Mouse (Mus musculus) heart, embryonic 13.5 days (tissue): ENCODE measurements around the gene Cldn34b2. TPM values are rescaled to one million over a fixed set of nuclear protein-coding genes. Genes with fewer than 3 reads are reported as not detected.
"Not testable (repeated sequence)": the region's sequence is repeated elsewhere in the genome, so short reads cannot be mapped to it uniquely, and the experiment has no call there.

Experiments used
- ATAC-seq: fragments of 200-750 bp; cut with Nextera tagmentation; 2 replicates; pipeline ENCODE4 v1.8.0; 2017; ENCODE audit warnings: moderate TSS enrichment; ENCODE audit not compliant: insufficient number of reproducible peaks, low FRiP score, low TSS enrichment; ENCODE audit errors: extremely low read depth
- H3K27ac ChIP-seq: fragments of 300-500 bp; sonication (generic); replicated peaks from 2 replicates; pipeline ENCODE4 v1.5.1; 2015; ENCODE audit warnings: moderate library complexity, mild to moderate bottlenecking, inconsistent platforms
- H3K27me3 ChIP-seq: fragments of 300-500 bp; sonication (generic); replicated peaks from 2 replicates; pipeline ENCODE4 v1.6.1; 2015; ENCODE audit warnings: mild to moderate bottlenecking, inconsistent platforms
- H3K36me3 ChIP-seq: fragments of 300-500 bp; sonication (generic); 2 replicates; pipeline ENCODE4 v1.6.1; 2015; ENCODE audit warnings: mild to moderate bottlenecking, inconsistent platforms
- H3K4me1 ChIP-seq: fragments of 300-500 bp; sonication (generic); 2 replicates; pipeline ENCODE4 v1.6.1; 2015; ENCODE audit warnings: inconsistent platforms
- H3K4me2 ChIP-seq: fragments of 300-500 bp; sonication (generic); 2 replicates; pipeline ENCODE4 v1.6.1; 2015; ENCODE audit warnings: inconsistent platforms, mild to moderate bottlenecking, moderate library complexity
- H3K4me3 ChIP-seq: fragments of 300-500 bp; sonication (generic); 2 replicates; pipeline ENCODE4 v1.5.1; 2015; ENCODE audit warnings: moderate library complexity, mild to moderate bottlenecking, inconsistent platforms
- H3K9ac ChIP-seq: fragments of 300-500 bp; sonication (generic); 2 replicates; pipeline ENCODE4 v1.6.1; 2015; ENCODE audit warnings: inconsistent platforms, mild to moderate bottlenecking, moderate library complexity
- H3K9me3 ChIP-seq: fragments of 300-500 bp; sonication (generic); 2 replicates; pipeline ENCODE4 v1.6.1; 2016; ENCODE audit warnings: inconsistent platforms
- WGBS: fragments of 180-500 bp; shearing (Covaris S2); methylation state at CpG from one replicate; pipeline ENCODE4 v1.1.7; 2015; ENCODE audit warnings: mixed read lengths; 5-methylcytosine and 5-hydroxymethylcytosine counted together
- polyA plus RNA-seq: library from polyadenylated mRNA; unstranded; fragments of >200 nt; fragmentation: Nextera tagmentation; extraction: Ambion mirVana; gene quantifications from 2 replicates; pipeline ENCODE4 v1.2.1, GENCODE M21; 2015

The Cldn34b2 gene
- polyA plus RNA-seq, 1 experiment from 2014 or later: not detected

- H3K4me3 ChIP-seq: no peak overlapping the region
- H3K36me3 ChIP-seq: no peaks in the 10 kb centered on the region
- H3K27ac ChIP-seq: no peak overlapping the region
- H3K27me3 ChIP-seq: no peaks in the 10 kb centered on the region
- H3K4me1 ChIP-seq: no peaks in the 10 kb centered on the region
- no peaks in the 10 kb centered on the region for H3K9me3 ChIP-seq
- no peak overlapping the region for H3K4me2 ChIP-seq
- ATAC-seq: no peak
- H3K9ac ChIP-seq: no peak overlapping the region
Measured at GRCm38 (mm10) chrX:155098024-155098423, 30.2 kb downstream of the Cldn34b2 start.

- not testable (repeated sequence) for H3K27me3 ChIP-seq, H3K9ac ChIP-seq, ATAC-seq, H3K4me3 ChIP-seq, H3K4me2 ChIP-seq, H3K9me3 ChIP-seq, H3K36me3 ChIP-seq, H3K4me1 ChIP-seq, H3K27ac ChIP-seq
- 83% methylated on average over 4 of the region's 4 CpGs for WGBS
Measured at GRCm38 (mm10) chrX:155093566-155093965, 34.6 kb downstream of the Cldn34b2 start, which contains the start of gene Magea2. Gene Magea2 (minus strand): TSS chrX:155093666.

- H3K4me2 ChIP-seq, H3K27ac ChIP-seq, H3K9ac ChIP-seq, H3K9me3 ChIP-seq, H3K36me3 ChIP-seq, ATAC-seq, H3K4me3 ChIP-seq, H3K27me3 ChIP-seq, H3K4me1 ChIP-seq: not testable (repeated sequence)
- 86% methylated on average over 1 of the region's 2 CpGs for WGBS
Measured at GRCm38 (mm10) chrX:155089693-155090092, 38.5 kb downstream of the Cldn34b2 start, which contains the start of gene Magea1. Gene Magea1 (minus strand): TSS chrX:155089793.

Other genes starting within 250 kb of the Cldn34b2 start
- not detected in 2 replicates for gene Cldn34b1, start 238.1 kb downstream of the Cldn34b2 start, polyA plus RNA-seq
- not detected in 2 replicates for gene Magea6, start 192.4 kb downstream of the Cldn34b2 start, polyA plus RNA-seq
- gene Magea3, start 178.9 kb downstream of the Cldn34b2 start, polyA plus RNA-seq: not detected in 2 replicates
- not detected in 2 replicates for gene Magea8, start 132.6 kb downstream of the Cldn34b2 start, polyA plus RNA-seq
- not detected in 2 replicates for gene Magea5, start 65.3 kb downstream of the Cldn34b2 start, polyA plus RNA-seq
- not detected in 2 replicates for gene Magea1, start 38.6 kb downstream of the Cldn34b2 start, polyA plus RNA-seq
- gene Magea2, start 34.7 kb downstream of the Cldn34b2 start, polyA plus RNA-seq: not detected in 2 replicates
- gene Sat1, start 88.0 kb upstream of the Cldn34b2 start, polyA plus RNA-seq: 89.9 and 96.1 TPM in 2 replicates
- 35.0 and 36.8 TPM in 2 replicates for gene Acot9, start 134.0 kb upstream of the Cldn34b2 start, polyA plus RNA-seq
- 262 and 296 TPM in 2 replicates for gene Prdx4, start 212.3 kb upstream of the Cldn34b2 start, polyA plus RNA-seq